Mouse (Mus musculus) cerebellum, adult 9-11 months (tissue): ENCODE measurements around the gene Tmprss11a.

Experiments used
- DNase-seq: peaks from one replicate; pipeline ENCODE4 v3.0.0; 2022

The Tmprss11a gene

DNA sequence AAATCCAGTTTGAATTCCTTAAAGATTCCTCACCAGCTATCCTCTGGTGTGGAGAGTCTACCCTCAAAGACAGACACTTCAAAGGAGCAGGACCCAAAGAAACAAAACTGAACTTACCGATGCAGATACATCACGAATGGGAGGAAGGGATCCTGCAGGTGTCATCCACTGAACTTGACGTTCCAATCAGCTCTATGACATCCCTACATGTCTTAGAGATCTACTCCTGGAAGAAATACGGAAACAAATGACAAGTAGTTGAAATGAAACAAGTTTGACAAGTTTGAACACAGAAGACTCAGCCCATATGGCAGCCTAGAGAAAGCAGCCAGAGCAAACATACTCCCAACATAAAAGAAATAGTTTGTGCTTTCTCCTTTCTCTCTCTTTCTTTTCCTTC, at the start of gene Tmprss11a:
Gene Tmprss11a, minus strand, starts transcription at position 101 of the 400 bp plus-strand sequence.
- no peak for DNase-seq

DNA sequence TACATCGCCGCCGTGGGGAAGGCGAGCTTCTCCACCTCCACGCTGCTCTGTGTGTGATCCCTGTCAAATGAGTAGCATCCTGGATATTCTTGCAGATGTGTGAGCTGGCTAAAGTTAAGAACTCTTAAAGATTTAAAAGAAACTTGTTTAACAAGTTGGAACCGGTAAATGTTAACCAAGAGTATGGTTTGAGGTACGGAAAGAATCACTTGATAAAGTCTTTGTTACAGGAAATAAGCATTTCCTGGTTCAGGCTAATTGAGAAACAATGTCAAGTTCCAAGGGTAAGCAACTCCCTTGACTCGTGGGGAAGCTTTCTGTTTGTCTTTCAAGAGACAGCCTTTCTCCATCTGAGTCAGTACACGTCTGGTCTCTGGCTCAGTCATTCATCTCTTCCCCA, 49.7 kb upstream of the Tmprss11a start, which contains the start of gene Tmprss11g:
Gene Tmprss11g, minus strand, starts transcription at position 101 of the 400 bp plus-strand sequence.
- DNase-seq: no peak

DNA sequence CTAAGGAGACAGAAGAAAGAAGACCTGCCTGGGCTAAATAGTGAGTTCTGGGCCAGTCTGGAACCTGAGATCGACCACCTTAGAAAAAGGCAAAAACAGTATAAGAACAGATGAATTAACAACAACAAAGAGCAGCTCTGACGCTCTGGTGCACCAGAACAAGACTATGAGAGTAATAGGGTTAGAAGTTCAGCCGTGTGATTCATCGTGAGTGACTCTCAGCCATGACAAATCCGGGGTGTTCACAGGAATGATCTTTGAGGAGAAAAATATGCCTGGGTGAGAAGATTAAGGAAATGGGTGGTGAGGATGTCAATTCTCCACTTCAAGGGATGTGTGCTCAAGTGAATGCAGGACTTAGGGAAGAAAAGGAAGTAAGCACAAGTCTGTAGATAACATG, 42.7 kb upstream of the Tmprss11a start:
- no peak for DNase-seq

DNA sequence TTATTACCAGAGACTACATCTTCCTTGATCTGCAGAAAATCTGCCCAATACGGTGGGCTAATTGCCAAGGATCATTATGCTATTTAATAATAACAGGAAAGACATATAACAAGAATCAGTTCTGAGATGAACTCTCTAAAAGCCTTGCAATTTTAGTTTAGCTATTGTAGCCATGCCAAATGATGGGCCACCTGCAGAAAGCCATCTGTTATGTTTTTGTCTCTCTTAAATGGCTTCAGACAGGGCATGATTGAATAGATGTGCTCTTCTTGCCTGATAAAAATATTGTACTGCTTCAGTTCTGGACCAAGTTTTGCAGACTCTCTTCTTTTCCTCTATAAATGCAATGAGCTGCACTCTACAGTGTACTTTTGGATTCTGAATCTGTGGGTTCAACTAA, 24.7 kb upstream of the Tmprss11a start:
- peak; percentile 28 for DNase-seq

DNA sequence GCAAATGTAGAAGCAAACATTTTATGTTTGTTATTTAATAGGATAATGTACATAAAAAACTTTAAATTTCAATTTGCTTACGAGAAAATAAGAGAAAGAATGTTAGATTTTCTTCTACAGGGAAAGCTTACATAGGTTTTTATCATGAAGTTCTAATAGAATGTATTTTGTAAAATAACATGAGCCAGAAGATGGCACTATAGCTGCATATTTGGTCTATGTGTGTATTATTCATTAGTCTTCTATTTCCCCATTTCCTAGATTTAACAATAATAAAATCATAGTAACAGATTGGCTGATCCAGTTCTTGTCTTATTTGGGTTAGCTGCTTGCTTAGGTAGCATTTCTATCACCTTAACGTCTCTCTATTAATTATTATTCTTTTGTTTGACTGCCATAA, 13.8 kb upstream of the Tmprss11a start:
- no peak for DNase-seq

DNA sequence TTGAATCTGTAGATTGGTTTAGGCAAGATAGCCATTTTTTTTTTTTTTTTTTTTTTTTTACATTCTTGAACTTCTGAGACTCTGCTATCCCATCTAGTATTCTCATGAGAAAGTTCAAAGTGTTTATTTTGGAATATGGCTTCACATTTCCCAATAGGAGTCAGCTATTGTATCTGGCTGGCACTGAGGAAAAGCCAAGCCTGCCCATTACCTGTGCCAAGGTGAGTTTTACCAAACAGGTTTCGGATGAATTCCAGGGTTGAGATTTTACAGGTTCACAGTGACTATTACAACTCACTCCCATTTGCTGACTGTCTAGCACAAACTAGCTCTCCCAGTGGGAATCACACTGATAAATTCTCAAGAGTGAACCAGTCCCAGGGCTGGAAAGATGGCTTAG, 13.2 kb upstream of the Tmprss11a start:
- no peak for DNase-seq

DNA sequence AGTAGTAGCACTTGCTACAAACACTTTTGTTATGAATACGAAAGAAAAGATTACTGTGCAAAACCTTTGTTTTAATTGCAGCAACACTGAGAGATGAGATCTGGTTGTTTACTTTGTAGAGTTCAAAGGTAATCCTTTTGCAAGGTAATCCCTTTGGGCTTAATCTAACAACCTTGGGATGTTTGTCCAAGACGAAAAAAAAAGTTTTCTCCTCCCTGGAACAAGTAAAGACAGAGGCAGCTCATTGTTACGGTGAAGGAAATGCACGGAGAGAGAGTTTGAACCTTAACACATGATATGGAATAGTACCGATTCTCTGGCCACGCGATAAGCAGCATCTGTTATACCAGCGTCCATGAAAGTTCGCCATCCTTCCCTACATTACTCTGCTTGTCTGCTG, 5.1 kb upstream of the Tmprss11a start:
- DNase-seq: no peak

DNA sequence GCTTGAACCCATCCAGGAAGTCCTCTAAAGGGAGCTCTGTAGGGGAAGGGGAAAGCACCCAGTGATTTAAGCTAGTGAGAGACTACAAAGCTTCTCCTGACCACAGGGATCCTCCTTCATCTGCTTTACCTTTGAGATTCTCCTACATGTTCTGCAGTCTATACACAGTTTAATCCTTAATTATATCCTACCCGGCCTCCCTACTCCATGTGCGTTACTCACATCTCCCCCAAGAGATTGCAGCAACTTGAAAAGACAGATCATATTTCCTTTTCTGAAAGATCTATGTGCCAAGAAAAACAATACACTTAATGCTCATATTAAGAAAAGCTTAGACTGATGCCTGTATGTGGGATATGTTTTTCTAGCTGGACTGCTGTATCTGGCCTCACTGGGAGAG, 29.5 kb downstream of the Tmprss11a start:
- DNase-seq: no peak

DNA sequence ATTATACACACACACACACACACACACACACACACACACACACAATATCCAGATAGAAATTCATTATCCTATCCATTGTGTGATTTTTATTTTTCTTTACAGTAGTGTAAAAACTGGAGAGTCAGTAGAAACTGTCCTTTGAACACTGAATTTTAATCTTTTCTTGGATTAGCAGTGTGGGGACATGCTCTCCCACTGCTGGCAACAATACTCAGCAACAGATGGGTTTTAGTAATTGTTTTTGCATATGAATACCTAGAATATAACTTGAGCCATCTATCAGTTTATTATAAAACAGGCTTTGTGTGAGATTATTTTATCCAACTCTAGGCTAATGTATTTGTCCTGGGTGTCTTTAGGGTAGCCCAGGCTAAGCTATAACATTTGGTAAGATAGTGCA, 30.2 kb downstream of the Tmprss11a start:
- DNase-seq: no peak

DNA sequence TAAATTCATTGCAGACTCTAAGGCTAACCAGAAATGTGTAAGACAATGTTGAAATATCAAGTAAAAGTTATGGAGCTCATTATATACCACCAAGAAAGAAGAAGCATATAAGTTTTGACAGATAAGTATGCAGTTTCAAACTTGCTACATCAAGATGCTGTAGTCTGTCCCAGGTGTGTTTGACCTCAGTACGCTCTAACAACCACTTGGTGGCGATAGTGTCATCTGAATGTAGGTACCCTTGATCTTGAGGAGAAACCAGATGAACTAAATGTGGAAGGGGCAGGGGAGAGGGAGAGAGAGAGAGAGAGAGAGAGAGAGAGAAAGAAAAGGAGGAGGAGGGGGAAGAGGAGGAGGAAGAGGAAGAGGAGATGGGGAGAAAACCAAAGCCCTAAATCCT, 36.1 kb downstream of the Tmprss11a start:
- no peak for DNase-seq

DNA sequence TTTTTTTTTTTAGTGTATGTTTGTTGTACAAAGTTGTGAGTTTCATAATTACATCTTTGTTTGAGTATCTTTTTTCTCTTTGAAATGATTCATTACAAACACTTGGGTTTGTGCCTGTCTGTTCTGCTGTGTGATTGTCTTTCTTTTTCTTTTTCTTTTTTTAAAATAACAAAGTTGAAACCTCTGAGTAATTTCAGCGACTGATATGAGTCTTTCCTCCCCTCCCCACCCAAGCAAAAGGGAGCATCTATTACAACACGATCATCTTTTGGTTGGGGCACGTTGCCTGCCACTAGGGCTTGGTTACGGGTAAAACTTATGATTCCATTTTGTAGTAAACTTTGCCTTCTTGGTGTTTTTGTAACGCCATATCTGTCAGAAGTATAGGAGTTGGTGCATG, 37.7 kb downstream of the Tmprss11a start:
- no peak for DNase-seq

DNA sequence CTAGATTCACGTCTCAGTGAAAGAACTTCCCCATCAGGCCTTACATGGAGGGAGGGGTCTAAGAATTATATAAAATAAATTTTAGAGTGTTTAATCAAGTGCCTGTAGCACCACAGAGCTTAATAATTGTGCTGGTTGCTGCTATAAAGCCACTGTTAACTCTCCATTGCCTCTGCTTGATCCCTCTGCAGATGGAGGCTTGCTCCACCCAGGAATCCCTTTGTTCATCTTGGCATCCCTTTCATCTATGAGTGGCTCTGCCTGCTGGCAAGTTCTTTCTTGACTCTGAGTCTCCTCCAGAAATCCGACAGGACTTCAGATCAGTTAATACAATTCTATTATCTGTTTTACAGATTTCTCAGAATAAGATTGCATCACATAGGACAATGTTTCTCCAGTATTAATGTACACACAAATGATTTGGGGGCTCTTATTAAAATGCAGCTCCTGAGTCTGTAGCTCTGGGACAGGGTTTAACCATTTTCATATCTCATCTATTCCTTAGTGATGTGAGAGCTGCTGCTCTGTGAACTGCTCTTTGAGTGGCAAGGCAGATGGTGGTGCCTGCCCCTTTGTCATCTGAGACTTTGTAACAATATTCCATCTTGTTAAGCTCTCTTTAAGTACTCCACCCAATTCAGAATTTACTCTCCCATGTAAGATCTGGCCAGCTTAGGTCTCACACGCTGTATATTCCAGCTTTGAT, 47.3 kb downstream of the Tmprss11a start:
- no peak for DNase-seq

DNA sequence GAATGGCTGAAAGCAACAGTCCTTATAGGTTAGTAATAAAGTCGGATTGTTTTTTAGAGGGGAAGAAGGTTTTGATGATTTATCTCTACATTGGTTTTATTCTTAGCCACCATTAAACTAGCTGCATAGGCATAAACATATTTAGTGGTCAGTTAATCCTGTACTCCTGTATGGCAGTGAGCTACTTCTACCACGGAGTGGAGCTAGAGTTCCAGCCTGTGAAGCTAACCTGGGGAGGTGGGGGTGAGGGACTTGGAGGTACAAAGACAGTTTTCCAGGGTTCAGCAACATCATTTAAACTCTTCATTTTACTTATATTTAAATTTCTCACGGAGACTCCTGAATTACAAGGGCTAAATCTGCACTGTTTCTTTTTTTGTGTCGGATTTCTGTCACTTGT, 49.3 kb downstream of the Tmprss11a start:
- DNase-seq: no peak

DNA sequence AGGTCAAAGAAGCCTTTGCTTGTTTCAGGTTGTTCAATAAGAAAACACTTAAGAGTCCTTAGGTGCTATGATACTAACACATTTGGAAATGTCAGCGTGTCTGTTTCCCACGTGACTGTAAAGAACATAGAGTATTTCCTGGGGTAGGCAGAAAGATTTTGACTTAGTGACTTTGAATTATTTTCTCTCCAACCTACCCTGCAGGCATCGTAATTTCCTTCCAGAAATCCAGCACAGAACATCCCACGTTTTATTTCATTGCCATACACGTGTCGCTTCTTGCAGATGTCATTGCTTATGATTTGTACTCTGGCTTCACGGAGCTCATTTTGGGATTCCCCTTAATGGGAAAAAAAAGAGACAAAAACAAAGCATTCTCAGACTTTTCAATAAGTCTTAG, 54.5 kb downstream of the Tmprss11a start:
- DNase-seq: no peak

DNA sequence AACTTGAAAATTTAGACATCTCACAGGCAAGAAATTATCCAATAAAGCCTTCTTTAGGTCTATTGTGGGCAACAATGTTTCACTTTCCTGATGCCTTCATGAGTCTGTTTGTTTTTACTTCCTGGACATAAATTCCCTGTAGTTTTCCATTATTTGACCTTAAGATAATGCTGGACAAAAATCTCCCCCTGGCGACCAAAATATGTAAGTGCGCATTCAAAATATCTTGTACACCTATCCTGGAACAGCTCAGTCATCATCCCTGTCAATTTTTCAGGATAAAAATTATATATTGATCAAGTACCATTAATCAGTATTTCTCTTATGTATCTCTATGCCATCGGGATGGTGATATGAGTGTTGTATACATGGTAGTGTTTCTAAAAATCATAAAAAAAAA, 58.0 kb downstream of the Tmprss11a start:
- peak; percentile 13 for DNase-seq

DNA sequence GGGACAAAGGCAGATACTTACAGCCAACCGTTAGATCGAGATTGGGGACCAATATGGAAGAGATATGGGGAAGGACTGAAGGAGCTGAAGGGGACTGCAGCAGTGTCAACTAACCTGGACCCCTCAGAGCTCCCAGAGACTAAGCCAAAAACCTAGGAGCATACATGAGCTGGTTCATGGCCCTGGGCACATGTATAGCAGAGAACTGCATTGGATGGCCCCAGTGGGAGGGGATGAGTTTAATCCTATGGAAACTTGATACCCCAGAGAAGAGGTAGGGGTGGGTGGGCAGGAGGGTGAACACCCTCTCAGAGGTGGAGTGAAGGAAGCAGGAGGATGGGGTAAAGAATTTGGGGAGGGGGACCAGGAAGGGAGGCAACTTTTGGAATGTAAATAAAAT, 60.8 kb downstream of the Tmprss11a start:
- DNase-seq: no peak

DNA sequence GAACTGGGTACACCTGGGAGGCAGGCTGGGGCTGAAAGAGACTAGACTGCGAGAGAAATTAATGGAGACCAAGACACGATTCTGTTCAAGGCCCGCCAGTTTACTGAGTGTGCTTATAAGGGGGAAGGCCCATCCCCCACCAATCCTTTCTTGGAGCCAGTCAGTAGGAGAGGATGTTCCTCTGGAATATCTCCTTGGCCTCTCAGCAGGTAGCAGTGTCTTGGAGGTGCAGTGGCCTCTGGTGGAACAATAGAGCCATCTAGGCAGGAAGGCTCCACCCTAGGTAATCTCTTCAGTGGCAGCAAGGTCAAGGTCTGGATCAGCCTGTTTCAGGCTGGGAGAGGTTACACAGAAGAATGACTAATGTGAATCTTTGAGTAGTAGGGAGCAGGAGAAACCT, 61.6 kb downstream of the Tmprss11a start:
- no peak for DNase-seq

DNA sequence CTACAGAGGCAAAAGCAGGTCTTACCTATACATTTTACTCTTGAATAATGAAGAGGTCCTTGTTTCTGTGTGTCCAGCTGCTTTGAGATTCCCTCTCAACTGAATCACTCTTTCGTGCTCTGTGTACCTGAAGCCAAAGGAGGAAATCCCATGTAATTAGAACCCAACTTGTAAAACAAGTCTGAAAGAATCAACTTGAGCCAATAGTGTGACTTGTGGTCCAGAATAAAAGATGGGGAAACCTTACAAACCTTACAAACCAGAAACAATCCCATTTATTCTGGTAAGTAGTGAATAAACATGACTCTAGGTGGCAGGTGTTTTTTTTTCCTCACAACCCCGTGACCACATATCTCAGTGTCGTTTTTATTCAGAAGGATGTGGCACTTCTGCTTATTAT, 95.5 kb downstream of the Tmprss11a start, which contains the start of gene Tmprss11d:
Gene Tmprss11d, minus strand, starts transcription at position 101 of the 400 bp plus-strand sequence.
- DNase-seq: no peak
